Mouse (Mus musculus) CD4-positive helper T cell, adult 2 months (primary cell): ENCODE measurements around the gene Adamts17.

Source experiments
- DNase-seq: peaks from one replicate; pipeline ENCODE4 v3.0.0-alpha.2; 2012; ENCODE audit warnings: low read depth, missing footprints, low spot score

Adamts17 gene

GRCm38 (mm10) chr7:66839463-66840007 is at the start of gene Adamts17:
Adamts17 (plus strand) TSS chr7:66839735.
- DNase-seq, result peak; percentile 92

GRCm38 (mm10) chr7:66789860-66790748 is 49.4 kb upstream of the Adamts17 start:
- DNase-seq, result peak; percentile 9

GRCm38 (mm10) chr7:66791022-66791421 is 48.5 kb upstream of the Adamts17 start:
- DNase-seq, result no peak

- DNase-seq, result no peak
Measured at GRCm38 (mm10) chr7:66796909-66797308, 42.6 kb upstream of the Adamts17 start.

- DNase-seq, result no peak
Measured at GRCm38 (mm10) chr7:66797345-66797744, 42.2 kb upstream of the Adamts17 start.

GRCm38 (mm10) chr7:66798826-66799225 is 40.7 kb upstream of the Adamts17 start:
- DNase-seq, result no peak

- DNase-seq, result no peak
Measured at GRCm38 (mm10) chr7:66800784-66801183, 38.8 kb upstream of the Adamts17 start.

- no peak for DNase-seq
Measured at GRCm38 (mm10) chr7:66801785-66802184, 37.8 kb upstream of the Adamts17 start.

GRCm38 (mm10) chr7:66803798-66804197 is 35.7 kb upstream of the Adamts17 start:
- no peak for DNase-seq

- DNase-seq, result no peak
Measured at GRCm38 (mm10) chr7:66806801-66807200, 32.7 kb upstream of the Adamts17 start.

- no peak for DNase-seq
Measured at GRCm38 (mm10) chr7:66810436-66810835, 29.1 kb upstream of the Adamts17 start.

- no peak for DNase-seq
Measured at GRCm38 (mm10) chr7:66811294-66811693, 28.2 kb upstream of the Adamts17 start.

GRCm38 (mm10) chr7:66812289-66812688 is 27.2 kb upstream of the Adamts17 start:
- no peak for DNase-seq

- DNase-seq, result no peak
Measured at GRCm38 (mm10) chr7:66812737-66813136, 26.8 kb upstream of the Adamts17 start.

- no peak for DNase-seq
Measured at GRCm38 (mm10) chr7:66813172-66813571, 26.4 kb upstream of the Adamts17 start.

- no peak for DNase-seq
Measured at GRCm38 (mm10) chr7:66815526-66815925, 24.0 kb upstream of the Adamts17 start.

- peak; percentile 15 for DNase-seq
Measured at GRCm38 (mm10) chr7:66820034-66820433, 19.5 kb upstream of the Adamts17 start.

- DNase-seq, result no peak
Measured at GRCm38 (mm10) chr7:66830803-66831202, 8.7 kb upstream of the Adamts17 start.

GRCm38 (mm10) chr7:66831295-66831694 is 8.2 kb upstream of the Adamts17 start:
- DNase-seq, result no peak

GRCm38 (mm10) chr7:66840008-66840719 is 629 bp downstream of the Adamts17 start:
- peak; percentile 60 for DNase-seq

GRCm38 (mm10) chr7:66841165-66841564 is 1.6 kb downstream of the Adamts17 start:
- no peak for DNase-seq

- DNase-seq, result peak; percentile 8
Measured at GRCm38 (mm10) chr7:66842021-66842420, 2.5 kb downstream of the Adamts17 start.
